Mouse (Mus musculus): Measurements from ENCODE around the gene Galr2.

The Galr2 gene

GRCm38 (mm10) chr11:116280751-116281663 lies at the start of gene Galr2:
Gene Galr2, plus strand, starts transcription at chr11:116280939.
- no peak for DNase-seq (ENCODE audit: low read depth)

DNA sequence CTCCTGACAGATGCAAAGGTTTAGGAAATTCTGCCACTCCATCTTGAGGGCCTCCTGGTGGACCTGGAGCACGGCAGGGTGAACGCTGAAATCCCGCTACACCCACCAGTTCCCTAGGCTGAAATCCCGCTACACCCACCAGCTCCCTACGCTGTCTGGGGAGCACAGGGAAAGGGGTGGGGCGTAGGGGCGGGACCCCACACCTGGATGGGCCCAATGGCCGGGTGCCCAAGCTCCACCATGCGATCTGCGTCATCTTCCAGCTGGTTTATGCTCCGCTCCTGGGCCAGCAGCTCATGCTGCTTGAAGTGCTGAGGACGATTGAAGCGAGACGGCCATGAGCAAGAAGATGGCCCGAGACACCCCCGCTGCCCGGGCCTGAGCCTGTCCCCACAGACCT lies 48.3 kb upstream of the Galr2 start:
- DNase-seq (ENCODE audit: low read depth): no peak

- no peak for DNase-seq (ENCODE audit: low read depth)
Observed at GRCm38 (mm10) chr11:116234901-116235300, 45.8 kb upstream of the Galr2 start.

DNA sequence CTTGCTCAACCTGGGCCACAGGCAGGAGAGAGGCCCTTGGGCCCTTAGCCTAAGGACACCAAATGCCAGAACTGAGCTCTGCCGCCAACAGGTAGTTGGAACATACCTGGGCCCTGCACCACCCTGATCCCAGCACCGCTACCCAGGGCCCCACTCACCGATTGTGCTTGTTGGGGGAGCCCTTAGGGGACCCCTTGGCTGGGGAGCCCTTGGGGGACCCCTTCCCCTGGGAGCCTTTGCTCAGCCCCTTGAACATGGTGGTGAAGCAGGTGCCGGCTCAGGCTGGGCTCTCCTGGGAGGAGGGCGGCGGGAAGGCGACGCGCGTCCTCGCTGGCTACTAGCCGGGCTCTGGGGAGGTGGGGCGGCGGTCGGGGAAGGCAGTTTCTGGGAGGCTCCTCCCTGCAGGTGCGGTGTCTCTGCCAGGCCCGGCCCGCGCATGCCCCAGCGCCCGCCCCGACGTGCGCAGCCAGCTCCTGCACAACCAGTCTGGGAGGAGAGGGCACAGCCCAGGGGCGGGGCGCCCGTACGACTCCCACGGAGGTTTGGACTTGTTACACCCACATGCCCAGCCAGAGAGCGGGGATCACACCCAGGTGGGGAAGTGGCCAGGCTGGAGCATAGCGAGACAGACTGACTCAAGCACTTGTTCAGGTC lies 42.9 kb upstream of the Galr2 start, which contains the start of gene Evpl:
TSS of gene Evpl (minus strand) at position 336 of the 654 bp plus-strand sequence.
- peak; percentile 34 for DNase-seq (ENCODE audit: low read depth)

GRCm38 (mm10) chr11:116239797-116240196 lies 40.9 kb upstream of the Galr2 start:
- DNase-seq (ENCODE audit: low read depth): no peak

GRCm38 (mm10) chr11:116241744-116242235 lies 38.9 kb upstream of the Galr2 start:
- no peak for DNase-seq (ENCODE audit: low read depth)

- no peak for DNase-seq (ENCODE audit: low read depth)
Observed at GRCm38 (mm10) chr11:116244580-116244979, 36.2 kb upstream of the Galr2 start.

GRCm38 (mm10) chr11:116245616-116246015 lies 35.1 kb upstream of the Galr2 start:
- DNase-seq (ENCODE audit: low read depth): no peak

GRCm38 (mm10) chr11:116247502-116248222 lies 33.1 kb upstream of the Galr2 start:
- no peak for DNase-seq (ENCODE audit: low read depth)

- no peak for DNase-seq (ENCODE audit: low read depth)
Observed at GRCm38 (mm10) chr11:116250898-116251297, 29.8 kb upstream of the Galr2 start.

DNA sequence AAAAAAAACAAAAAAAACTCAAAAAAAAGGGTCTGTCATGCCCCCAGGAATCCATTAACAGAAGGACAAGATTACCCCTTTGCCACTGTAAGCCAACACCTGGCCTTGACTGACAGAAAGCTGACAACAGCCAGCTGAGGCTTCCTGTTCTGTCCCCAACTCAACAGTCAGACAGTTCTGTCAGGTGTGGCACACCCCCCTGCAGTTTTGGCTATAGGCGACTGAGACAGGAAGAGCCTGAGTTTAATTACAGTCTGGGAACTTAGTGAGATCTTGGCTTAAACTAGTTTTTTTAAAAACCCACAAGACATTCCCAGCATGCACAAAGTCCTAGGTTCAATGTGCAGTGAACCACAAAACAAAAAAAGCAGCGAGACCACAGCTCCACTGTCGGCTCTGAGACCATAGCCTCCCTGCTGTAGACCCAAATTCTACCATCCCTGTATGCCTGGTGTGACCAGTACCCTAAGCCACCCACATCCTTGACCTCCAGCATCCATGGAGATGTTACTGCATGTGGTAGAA lies 27.6 kb upstream of the Galr2 start:
- DNase-seq (ENCODE audit: low read depth): no peak

- DNase-seq (ENCODE audit: low read depth): no peak
Observed at GRCm38 (mm10) chr11:116254627-116255026, 26.1 kb upstream of the Galr2 start.

DNA sequence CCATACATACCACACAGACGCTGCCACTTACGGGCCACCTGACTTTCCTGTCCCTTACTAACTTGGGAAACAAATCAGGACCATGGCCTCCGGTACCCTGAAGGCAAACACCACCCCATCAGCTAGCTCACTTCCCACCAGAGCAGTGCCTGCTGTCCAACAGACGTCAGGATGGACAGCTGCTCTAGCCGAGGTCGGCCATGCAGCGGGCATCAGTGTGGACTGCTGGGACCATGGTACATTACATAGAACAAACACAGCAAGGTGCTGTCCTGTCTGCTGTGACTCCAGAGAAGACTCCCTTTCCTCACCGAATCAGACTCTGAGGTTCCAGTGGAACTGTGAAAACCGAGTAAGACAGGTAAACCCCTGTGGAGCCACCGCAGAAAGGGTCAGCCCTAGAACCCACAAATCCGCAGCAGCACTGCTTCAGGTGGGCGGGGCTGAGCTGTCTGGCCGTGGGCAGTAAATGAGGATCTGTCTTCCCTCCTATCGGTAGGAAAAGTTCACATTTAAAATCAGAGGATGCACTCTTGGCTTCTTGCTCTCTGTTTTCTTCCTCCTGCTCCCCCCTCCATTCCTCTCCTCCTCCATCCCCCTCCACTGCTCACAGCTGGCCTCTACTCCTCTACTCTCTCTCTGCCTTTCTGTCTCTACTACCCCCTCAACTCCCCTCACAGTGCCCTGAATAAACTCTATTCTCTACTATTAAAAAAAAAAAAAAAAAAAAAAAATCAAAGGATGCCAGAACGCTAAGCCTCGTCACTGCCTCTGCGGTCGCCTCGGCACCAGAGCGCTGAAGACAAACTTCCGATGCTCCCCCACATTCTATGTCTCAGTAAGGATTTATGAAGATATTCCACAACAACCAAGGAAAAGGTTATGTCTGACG lies 25.4 kb upstream of the Galr2 start:
- DNase-seq (ENCODE audit: low read depth): no peak

- DNase-seq (ENCODE audit: low read depth): no peak
Observed at GRCm38 (mm10) chr11:116255982-116256675, 24.6 kb upstream of the Galr2 start.

DNA sequence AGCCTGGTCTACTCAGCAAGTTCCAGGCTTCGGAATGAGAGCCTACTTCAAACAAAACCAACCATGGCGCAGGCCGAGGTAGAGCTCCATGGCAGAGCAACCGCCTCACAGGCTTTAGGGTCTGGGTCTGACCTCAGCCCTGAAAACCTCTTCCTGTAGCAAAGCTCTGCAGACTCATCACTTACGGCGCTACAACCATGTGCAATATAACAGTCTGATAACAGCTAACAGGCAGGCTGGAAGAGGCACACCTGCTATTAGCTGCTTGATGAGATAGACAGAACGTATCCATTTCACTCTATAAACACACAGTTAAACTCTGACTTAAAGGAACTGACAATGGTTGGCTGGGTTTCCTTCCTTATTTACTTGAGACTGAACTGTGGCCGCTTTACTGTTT lies 21.3 kb upstream of the Galr2 start:
- DNase-seq (ENCODE audit: low read depth): no peak

DNA sequence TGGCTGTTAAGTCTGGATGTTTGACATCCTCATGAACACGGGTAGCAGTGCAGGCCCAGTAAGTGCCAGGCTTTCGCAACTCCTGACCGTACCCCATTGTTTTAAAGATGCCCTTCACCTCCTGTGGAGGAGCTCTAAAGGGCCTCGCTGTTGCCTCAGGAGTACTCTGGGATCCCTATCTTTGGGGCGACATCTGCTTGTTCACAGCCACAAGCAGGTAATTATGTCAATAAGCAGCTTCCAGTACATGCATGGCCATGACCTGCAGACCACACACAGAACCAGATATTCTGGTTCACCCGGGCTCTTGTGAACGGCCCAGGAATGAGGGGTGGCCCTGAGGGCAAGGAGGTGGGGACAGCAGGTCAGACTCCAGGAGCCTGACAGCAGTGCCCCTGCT lies 20.5 kb upstream of the Galr2 start:
- no peak for DNase-seq (ENCODE audit: low read depth)

- no peak for DNase-seq (ENCODE audit: low read depth)
Observed at GRCm38 (mm10) chr11:116265352-116265751, 15.4 kb upstream of the Galr2 start.

GRCm38 (mm10) chr11:116265850-116266249 lies 14.9 kb upstream of the Galr2 start:
- no peak for DNase-seq (ENCODE audit: low read depth)

DNA sequence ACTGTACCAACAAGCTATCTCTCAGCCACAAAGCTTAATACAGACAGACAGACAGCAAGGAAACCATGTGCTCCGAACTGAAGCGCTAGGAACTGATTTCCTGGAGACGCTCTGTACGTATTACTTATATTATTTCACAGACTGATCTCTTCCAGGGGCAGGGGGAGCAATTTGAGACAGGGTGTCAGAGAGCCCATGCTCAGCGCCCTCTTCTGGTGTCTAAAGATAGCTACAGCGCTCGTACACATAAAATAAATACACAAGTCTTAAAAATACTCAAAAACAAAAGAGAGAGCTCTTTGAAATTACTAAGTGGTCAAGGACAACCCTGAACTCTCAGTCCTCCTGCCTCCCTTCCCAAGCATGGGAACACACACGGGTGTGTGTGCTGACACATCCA lies 13.1 kb upstream of the Galr2 start:
- DNase-seq (ENCODE audit: low read depth): no peak

DNA sequence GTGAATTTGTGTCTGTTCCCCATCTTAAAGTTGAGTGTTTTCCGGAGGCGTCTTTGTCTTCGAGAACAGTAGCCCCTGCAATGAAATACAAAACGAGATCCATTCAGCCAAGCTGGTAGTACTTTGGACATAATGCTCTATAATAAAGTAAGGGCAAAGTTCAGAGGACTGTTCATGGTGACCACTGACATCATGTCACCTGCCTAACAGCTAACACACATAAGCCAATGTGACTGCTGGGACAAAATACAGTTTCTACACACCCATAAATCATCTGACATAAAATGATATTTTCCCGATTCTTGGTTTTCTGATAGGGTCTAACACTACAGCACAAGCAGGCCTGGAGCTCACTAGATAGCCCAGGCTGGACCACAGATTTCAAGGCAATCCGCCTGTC lies 12.4 kb upstream of the Galr2 start:
- no peak for DNase-seq (ENCODE audit: low read depth)

GRCm38 (mm10) chr11:116269560-116269959 lies 11.2 kb upstream of the Galr2 start:
- DNase-seq (ENCODE audit: low read depth): no peak

Measured in c-Kit-positive CD71-negative TER-119-negative erythroid progenitor cells, embryonic 14.5 days (primary cell).